Mouse (Mus musculus) limb, embryonic 15.5 days (tissue): Measurements from ENCODE around the gene Gm21970. TPM values are rescaled to one million over a fixed set of nuclear protein-coding genes. Genes with fewer than 3 reads are reported as not detected.
"Not testable (repeated sequence)": the region's sequence is repeated elsewhere in the genome, so short reads cannot be mapped to it uniquely, and the experiment has no call there.

Experiments used
- ATAC-seq: fragments of 200-750 bp; cut with Nextera tagmentation; 2 replicates; pipeline ENCODE4 v1.8.0; 2017; ENCODE audit warnings: low read depth, moderate TSS enrichment; ENCODE audit not compliant: insufficient number of reproducible peaks, low FRiP score, low TSS enrichment
- H3K27ac ChIP-seq: fragments of 300-500 bp; sonication (generic); 2 replicates; pipeline ENCODE4 v1.5.1; 2015; ENCODE audit warnings: moderate library complexity, mild to moderate bottlenecking, inconsistent platforms
- H3K27me3 ChIP-seq: fragments of 300-500 bp; sonication (generic); 2 replicates; pipeline ENCODE4 v1.6.1; 2015; ENCODE audit warnings: inconsistent platforms
- H3K36me3 ChIP-seq: fragments of 300-500 bp; sonication (generic); 2 replicates; pipeline ENCODE4 v1.6.1; 2015; ENCODE audit warnings: inconsistent platforms
- H3K4me1 ChIP-seq: fragments of 300-500 bp; sonication (generic); 2 replicates; pipeline ENCODE4 v1.6.1; 2015; ENCODE audit warnings: inconsistent platforms
- H3K4me2 ChIP-seq: fragments of 300-500 bp; sonication (generic); 2 replicates; pipeline ENCODE4 v1.6.1; 2015; ENCODE audit warnings: mild to moderate bottlenecking, inconsistent platforms
- H3K4me3 ChIP-seq: fragments of 300-500 bp; sonication (generic); 2 replicates; pipeline ENCODE4 v1.5.1; 2015; ENCODE audit warnings: mild to moderate bottlenecking, inconsistent platforms
- H3K9ac ChIP-seq: fragments of 300-500 bp; sonication (generic); 2 replicates; pipeline ENCODE4 v1.6.1; 2015; ENCODE audit warnings: inconsistent platforms
- H3K9me3 ChIP-seq: fragments of 300-500 bp; sonication (generic); 2 replicates; pipeline ENCODE4 v1.6.1; 2016; ENCODE audit warnings: inconsistent platforms
- WGBS: fragments of 180-500 bp; shearing (Covaris S2); methylation state at CpG from one replicate; pipeline ENCODE4 v1.1.7; 2015; 5-methylcytosine and 5-hydroxymethylcytosine counted together
- polyA plus RNA-seq: library from polyadenylated mRNA; unstranded; fragments of >200 nt; fragmentation: Nextera tagmentation; extraction: Ambion mirVana; gene quantifications from 2 replicates; pipeline ENCODE4 v1.2.1, GENCODE M21; 2015

Gm21970 gene
- polyA plus RNA-seq, 1 experiment from 2014 or later = not detected

- no peak for ATAC-seq
- WGBS = 58% methylated on average over 5 of the region's 5 CpGs
- H3K9me3 ChIP-seq = no peaks in the 10 kb centered on the region
Measured at GRCm38 (mm10) chr16:91427461-91427860, 35.9 kb downstream of the Gm21970 start.

GRCm38 (mm10) chr16:91428259-91428865, 36.8 kb downstream of the Gm21970 start:
- H3K9ac ChIP-seq = no peak overlapping the region
- no peak for ATAC-seq
- 75% methylated on average over 8 of the region's 8 CpGs for WGBS

More at GRCm38 (mm10) chr16:91427461-91427860, 35.9 kb downstream of the Gm21970 start:
- Histone ChIP-seq H3K9ac (no peak overlapping the region), H3K4me1 (peaks cover under 1% of the 10 kb centered on the region; the same call in 1 of the 2 replicates), H3K4me2 (no peak overlapping the region), H3K4me3 (no peak overlapping the region), H3K36me3 (peaks cover 28% of the 10 kb centered on the region), H3K27ac (no peak overlapping the region), H3K27me3 (no peaks in the 10 kb centered on the region)

DNA sequence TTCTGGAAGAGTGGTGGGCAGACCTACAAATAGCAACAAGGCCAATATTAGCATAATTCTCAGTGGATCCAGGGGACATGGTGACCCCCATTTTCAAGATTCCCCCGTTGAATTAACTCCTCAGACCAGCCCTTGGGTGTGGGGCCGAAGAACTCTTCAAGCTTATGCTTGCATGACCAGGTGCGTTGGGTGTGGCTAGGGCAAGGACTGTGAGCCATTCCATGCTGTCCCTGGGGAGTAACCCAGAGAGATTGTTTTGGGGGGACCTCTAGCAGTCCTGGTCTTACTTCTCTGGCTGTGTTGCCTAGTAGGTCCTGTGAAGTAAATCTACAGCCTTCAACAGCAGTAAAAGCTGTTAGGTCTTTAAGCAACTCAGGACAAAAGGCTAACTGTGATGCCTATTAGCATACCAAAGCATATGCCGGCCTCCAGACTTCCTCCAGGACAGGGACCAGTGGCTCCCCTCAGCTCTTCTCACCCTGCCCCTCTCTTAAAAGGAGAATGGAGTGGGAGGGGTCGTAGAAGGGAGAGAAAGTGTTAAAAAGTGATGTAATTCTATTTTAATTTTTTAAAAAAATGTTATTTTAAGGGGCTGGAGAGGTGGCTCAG, 41.3 kb downstream of the Gm21970 start:
- Histone ChIP-seq H3K4me1 (peaks cover 6% of the 10 kb centered on the region; the same call in 1 of the 2 replicates), H3K36me3 (no peaks in the 10 kb centered on the region), H3K4me3 (no peak overlapping the region), H3K27ac (no peak overlapping the region), H3K9ac (no peak overlapping the region), H3K4me2 (no peak overlapping the region), H3K27me3 (no peaks in the 10 kb centered on the region), H3K9me3 (no peaks in the 10 kb centered on the region)
- ATAC-seq = no peak
- WGBS = 40% methylated on average over 5 of the region's 5 CpGs

More at GRCm38 (mm10) chr16:91428259-91428865, 36.8 kb downstream of the Gm21970 start:
- Histone ChIP-seq H3K4me3 (no peak overlapping the region), H3K27me3 (no peaks in the 10 kb centered on the region), H3K27ac (no peak overlapping the region), H3K4me2 (no peak overlapping the region), H3K36me3 (peaks cover 28% of the 10 kb centered on the region), H3K4me1 (peaks cover 6% of the 10 kb centered on the region; the same call in 1 of the 2 replicates), H3K9me3 (no peaks in the 10 kb centered on the region)

DNA sequence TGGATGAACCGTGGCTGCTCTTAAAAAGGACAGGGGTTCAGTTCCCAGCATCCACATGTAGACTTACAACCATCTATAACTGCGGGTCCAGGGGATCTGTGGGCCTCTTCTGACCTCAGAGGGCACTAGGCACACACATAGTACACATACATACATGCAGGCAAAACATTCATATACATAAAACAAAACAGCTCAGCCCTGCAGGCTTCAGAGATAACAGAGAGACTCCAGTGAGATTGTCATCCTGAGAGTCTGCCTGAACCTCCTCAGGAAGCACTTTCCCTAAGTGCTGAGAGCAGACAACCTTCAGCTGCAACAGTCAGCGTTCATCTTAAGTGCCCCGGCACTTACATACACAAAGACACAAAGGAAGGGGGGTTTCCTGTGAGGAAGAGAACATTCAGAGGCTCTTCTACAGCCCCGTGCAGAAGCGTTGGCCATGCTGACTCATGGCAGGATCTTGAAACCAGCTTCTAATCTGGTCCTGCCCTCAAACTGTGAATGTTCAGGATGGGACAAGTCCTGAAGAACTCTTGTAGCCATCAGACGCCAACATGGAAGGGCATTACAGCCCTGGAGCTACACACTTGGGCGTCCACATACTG, 41.9 kb downstream of the Gm21970 start:
- H3K4me3 ChIP-seq = no peak overlapping the region
- H3K9ac ChIP-seq = no peak overlapping the region
- no peaks in the 10 kb centered on the region for H3K27me3 ChIP-seq
- H3K4me1 ChIP-seq = peaks cover 6% of the 10 kb centered on the region; the same call in 1 of the 2 replicates
- no peaks in the 10 kb centered on the region for H3K36me3 ChIP-seq
- no peak overlapping the region for H3K27ac ChIP-seq
- H3K9me3 ChIP-seq = no peaks in the 10 kb centered on the region
- ATAC-seq = no peak
- 56% methylated on average over 8 of the region's 8 CpGs for WGBS
- H3K4me2 ChIP-seq = no peak overlapping the region

DNA sequence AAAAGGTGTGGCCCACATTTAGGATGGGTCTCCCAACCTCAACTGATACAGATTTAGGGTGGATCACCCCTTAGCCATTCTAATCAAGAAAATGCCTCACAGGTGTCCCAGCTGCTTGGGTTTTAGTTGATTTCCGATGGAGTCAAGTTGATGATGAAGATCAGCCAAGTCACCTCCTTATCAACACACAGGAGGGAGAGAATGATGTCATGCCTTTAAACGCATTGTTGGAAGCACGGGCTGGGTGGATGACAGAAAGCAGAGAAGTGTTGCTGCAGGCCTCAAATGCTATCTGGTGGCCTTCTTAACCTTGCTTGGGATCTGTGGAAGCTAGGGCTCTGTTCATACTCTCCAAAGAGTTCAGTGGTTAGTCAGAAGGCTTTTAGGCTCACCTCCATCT, 42.6 kb downstream of the Gm21970 start:
- H3K27me3 ChIP-seq = no peaks in the 10 kb centered on the region
- no peak overlapping the region for H3K9ac ChIP-seq
- H3K9me3 ChIP-seq = no peaks in the 10 kb centered on the region
- H3K4me2 ChIP-seq = no peak overlapping the region
- H3K4me3 ChIP-seq = no peak overlapping the region
- 81% methylated on average over 3 of the region's 3 CpGs for WGBS
- H3K27ac ChIP-seq = no peak overlapping the region
- H3K4me1 ChIP-seq = peaks cover 6% of the 10 kb centered on the region; the same call in 1 of the 2 replicates
- no peak for ATAC-seq
- no peaks in the 10 kb centered on the region for H3K36me3 ChIP-seq

- peaks cover 5% of the 10 kb centered on the region; the same call in 1 of the 2 replicates for H3K4me1 ChIP-seq
Measured at GRCm38 (mm10) chr16:91438081-91438480, 46.6 kb downstream of the Gm21970 start.

DNA sequence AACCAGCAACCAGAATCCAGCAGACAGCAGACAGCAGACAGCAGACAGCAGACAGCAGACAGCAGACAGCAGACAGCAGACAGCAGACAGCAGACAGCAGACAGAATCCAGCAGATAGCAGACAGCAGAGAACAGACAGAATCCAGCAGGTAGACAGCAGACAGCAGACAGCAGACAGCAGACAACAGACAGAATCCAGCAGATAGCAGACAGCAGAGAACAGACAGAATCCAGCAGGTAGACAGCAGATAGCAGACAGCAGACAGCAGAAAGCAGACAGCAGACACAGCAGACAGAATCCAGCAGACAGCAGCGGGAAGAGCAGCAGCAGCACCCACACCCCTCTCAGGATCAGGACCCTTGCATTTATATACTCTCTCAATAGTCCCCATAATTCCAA, 47.1 kb downstream of the Gm21970 start:
- H3K27ac ChIP-seq, ATAC-seq: not testable (repeated sequence)
- 84% methylated on average over 1 of the region's 1 CpGs for WGBS

More at GRCm38 (mm10) chr16:91438081-91438480, 46.6 kb downstream of the Gm21970 start:
- Histone ChIP-seq H3K27ac (no peak overlapping the region), H3K4me3 (no peak overlapping the region), H3K27me3 (no peaks in the 10 kb centered on the region), H3K4me2 (no peak overlapping the region), H3K9ac (no peak overlapping the region), H3K36me3 (no peaks in the 10 kb centered on the region), H3K9me3 (no peaks in the 10 kb centered on the region)
- WGBS = 70% methylated on average over 3 of the region's 3 CpGs
- no peak for ATAC-seq

GRCm38 (mm10) chr16:91441366-91441765, 49.8 kb downstream of the Gm21970 start:
- Histone ChIP-seq H3K27ac (no peak overlapping the region), H3K27me3 (no peaks in the 10 kb centered on the region), H3K9me3 (no peaks in the 10 kb centered on the region), H3K4me1 (peaks cover 8% of the 10 kb centered on the region; the same call in 1 of the 2 replicates), H3K4me3 (no peak overlapping the region), H3K36me3 (no peaks in the 10 kb centered on the region), H3K4me2 (no peak overlapping the region), H3K9ac (no peak overlapping the region)
- ATAC-seq = no peak
- WGBS = 51% methylated on average over 7 of the region's 7 CpGs

More for the DNA sequence above, 47.1 kb downstream of the Gm21970 start:
- H3K4me3 ChIP-seq, H3K27me3 ChIP-seq, H3K4me1 ChIP-seq, H3K4me2 ChIP-seq, H3K9me3 ChIP-seq, H3K36me3 ChIP-seq, H3K9ac ChIP-seq: not testable (repeated sequence)

DNA sequence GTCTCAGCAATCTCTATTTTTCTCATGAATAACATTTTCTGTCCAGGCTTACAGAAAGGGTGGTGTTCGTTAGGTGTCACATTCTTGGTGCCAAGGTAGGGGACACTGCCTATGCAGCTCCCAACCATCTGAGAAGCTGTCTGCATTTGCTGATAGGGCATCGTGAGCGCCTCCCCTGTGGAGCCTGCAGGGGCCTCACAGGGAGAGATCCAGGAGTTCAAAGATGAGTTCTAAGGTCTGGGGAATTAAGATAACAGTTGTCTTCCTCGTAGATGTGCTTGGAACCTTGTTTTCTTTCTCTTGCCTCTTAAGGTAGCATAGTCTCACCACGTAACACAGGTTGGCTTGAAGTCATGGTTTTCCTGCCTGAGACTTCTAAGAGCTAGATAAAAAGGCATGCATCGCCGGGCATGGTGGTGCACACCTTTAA, 50.3 kb downstream of the Gm21970 start:
- no peak for ATAC-seq
- Histone ChIP-seq H3K36me3 (no peaks in the 10 kb centered on the region), H3K4me3 (no peak overlapping the region), H3K27me3 (no peaks in the 10 kb centered on the region), H3K4me2 (no peak overlapping the region), H3K27ac (no peak overlapping the region), H3K9me3 (no peaks in the 10 kb centered on the region), H3K4me1 (peaks cover 8% of the 10 kb centered on the region; the same call in 1 of the 2 replicates), H3K9ac (no peak overlapping the region)
- WGBS = 79% methylated on average over 7 of the region's 7 CpGs

GRCm38 (mm10) chr16:91442446-91442845, 50.9 kb downstream of the Gm21970 start:
- Histone ChIP-seq H3K27me3 (no peaks in the 10 kb centered on the region), H3K36me3 (no peaks in the 10 kb centered on the region), H3K4me1 (peaks cover 8% of the 10 kb centered on the region; the same call in 1 of the 2 replicates), H3K4me3 (no peak overlapping the region), H3K9ac (no peak overlapping the region), H3K27ac (no peak overlapping the region), H3K4me2 (no peak overlapping the region), H3K9me3 (no peaks in the 10 kb centered on the region)
- WGBS = 61% methylated on average over 4 of the region's 4 CpGs
- ATAC-seq = no peak

GRCm38 (mm10) chr16:91443211-91443611, 51.7 kb downstream of the Gm21970 start:
- no peaks in the 10 kb centered on the region for H3K27me3 ChIP-seq
- peaks cover 8% of the 10 kb centered on the region; the same call in 1 of the 2 replicates for H3K4me1 ChIP-seq
- WGBS = 41% methylated on average over 8 of the region's 8 CpGs
- H3K4me3 ChIP-seq = no peak overlapping the region
- H3K27ac ChIP-seq = no peak overlapping the region
- H3K4me2 ChIP-seq = no peak overlapping the region
- H3K9me3 ChIP-seq = no peaks in the 10 kb centered on the region
- H3K9ac ChIP-seq = no peak overlapping the region
- ATAC-seq = no peak
- H3K36me3 ChIP-seq = no peaks in the 10 kb centered on the region

DNA sequence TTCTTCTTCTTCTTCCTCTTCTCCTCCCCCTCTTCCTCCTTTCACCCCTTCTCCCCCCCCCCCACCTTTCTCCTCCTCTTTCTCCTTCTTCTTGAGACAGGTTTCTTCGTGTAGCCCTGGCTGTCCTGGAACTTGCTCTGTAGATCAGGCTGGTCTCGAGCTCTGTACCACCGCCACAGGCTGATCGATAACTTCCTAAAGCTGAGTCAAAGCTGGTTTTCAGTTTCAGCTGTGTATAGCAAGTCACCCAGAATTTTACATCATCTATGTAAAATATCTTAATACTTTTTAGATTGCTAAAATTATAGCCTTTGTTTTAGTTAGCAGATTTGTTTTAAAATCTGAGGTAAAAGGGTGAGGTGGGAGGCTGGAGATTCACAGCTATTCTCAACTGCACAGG, 53.3 kb downstream of the Gm21970 start:
- Histone ChIP-seq H3K27ac (no peak overlapping the region), H3K9me3 (no peaks in the 10 kb centered on the region), H3K4me3 (no peak overlapping the region), H3K27me3 (no peaks in the 10 kb centered on the region), H3K9ac (no peak overlapping the region), H3K4me1 (peaks cover 8% of the 10 kb centered on the region; the same call in 1 of the 2 replicates), H3K4me2 (no peak overlapping the region), H3K36me3 (no peaks in the 10 kb centered on the region)
- no peak for ATAC-seq
- WGBS = 84% methylated on average over 4 of the region's 4 CpGs
